In genomic region chr5:23782051-23782810, GRCm38 (mm10) we compare ENCODE assay signal across 7 mouse cellular contexts. TPM values are rescaled to one million over a fixed set of nuclear protein-coding genes. Genes with fewer than 3 reads are reported as not detected.
DNase-seq lines count a peak whose midpoint lies in the region; ATAC-seq and TF ChIP-seq lines count a peak whose summit lies in the region.

No protein-coding gene starts in this region.

- H3K4me3 ChIP-seq in lung, embryonic 16.5 days (ENCODE audit: low read length) = peak overlapping the region; percentile 82
- peak overlapping the region; percentile 86 for H3K4me3 ChIP-seq in embryonic fibroblast, embryonic 13.5 days (ENCODE audit: insufficient read depth, low read length)
- peak overlapping the region; percentile 89 for H3K4me3 ChIP-seq in limb, embryonic 13.5 days
- H3K4me3 ChIP-seq in stomach, embryonic 16.5 days (replicated peaks; ENCODE audit: low read length) = peak overlapping the region; percentile 81

- TF ChIP-seq CTCF in embryonic fibroblast, embryonic 13.5 days (IDR thresholded peaks at IDR 0.05; ENCODE audit: borderline replicate concordance, insufficient read depth, low read length) = no peak

- H3K27ac ChIP-seq in lung, embryonic 16.5 days (ENCODE audit: low read length) = no peak overlapping the region
- H3K27ac ChIP-seq in embryonic fibroblast, embryonic 13.5 days (ENCODE audit: insufficient read depth, low read length) = no peak overlapping the region
- no peak overlapping the region for H3K27ac ChIP-seq in limb, embryonic 13.5 days
- no peak overlapping the region for H3K27ac ChIP-seq in stomach, embryonic 16.5 days (ENCODE audit: low read length)

- no peaks in the 10 kb centered on the region for H3K9me3 ChIP-seq in lung, embryonic 16.5 days (ENCODE audit: control insufficient read depth, low read length)
- H3K9me3 ChIP-seq in limb, embryonic 13.5 days = no peaks in the 10 kb centered on the region
- no peaks in the 10 kb centered on the region for H3K9me3 ChIP-seq in stomach, embryonic 16.5 days (replicated peaks; ENCODE audit: control insufficient read depth, low read length)

- H3K27me3 ChIP-seq in lung, embryonic 16.5 days (ENCODE audit: control insufficient read depth, insufficient read depth, low read depth, low read length) = no peaks in the 10 kb centered on the region
- H3K27me3 ChIP-seq in limb, embryonic 13.5 days = no peaks in the 10 kb centered on the region
- H3K27me3 ChIP-seq in stomach, embryonic 16.5 days (ENCODE audit: control insufficient read depth, insufficient read depth, low read length) = no peaks in the 10 kb centered on the region

- no peak for ATAC-seq in lung, embryonic 16.5 days (ENCODE audit: low read depth)
- ATAC-seq in limb, embryonic 13.5 days (ENCODE audit: low FRiP score, low read depth) = no peak
- ATAC-seq in stomach, embryonic 16.5 days (ENCODE audit: insufficient read depth, low FRiP score) = no peak
- no peak for ATAC-seq in activated CD4-positive, CD25-positive, alpha-beta regulatory T cell, adult 4 months

- no peaks in the 10 kb centered on the region for H3K36me3 ChIP-seq in lung, embryonic 16.5 days (ENCODE audit: control insufficient read depth, insufficient read depth, low read length)
- peaks cover 10% of the 10 kb centered on the region for H3K36me3 ChIP-seq in limb, embryonic 13.5 days
- no peaks in the 10 kb centered on the region for H3K36me3 ChIP-seq in stomach, embryonic 16.5 days (ENCODE audit: control insufficient read depth, insufficient read depth, low read length)

- H3K4me1 ChIP-seq in lung, embryonic 16.5 days (replicated peaks; ENCODE audit: control insufficient read depth, insufficient read depth, low read length) = no peaks in the 10 kb centered on the region; the same call in 1 of the 2 replicates
- H3K4me1 ChIP-seq in embryonic fibroblast, embryonic 13.5 days (ENCODE audit: control insufficient read depth, insufficient read depth, low read length) = no peaks in the 10 kb centered on the region
- H3K4me1 ChIP-seq in limb, embryonic 13.5 days = peaks cover 19% of the 10 kb centered on the region
- H3K4me1 ChIP-seq in stomach, embryonic 16.5 days (ENCODE audit: control insufficient read depth, insufficient read depth, low read length) = peaks cover 4% of the 10 kb centered on the region

- H3K9ac ChIP-seq in lung, embryonic 16.5 days (ENCODE audit: low read length) = peak overlapping the region; percentile 83; the same call in 1 of the 2 replicates
- peak overlapping the region; percentile 85 for H3K9ac ChIP-seq in limb, embryonic 13.5 days
- H3K9ac ChIP-seq in stomach, embryonic 16.5 days (ENCODE audit: low read length) = peak overlapping the region; percentile 87

- DNase-seq in lung, adult 18-20 months = no peak
- DNase-seq in urinary bladder, adult 18-20 months (ENCODE audit: low spot score in 2 of 2) = no peak

- TF ChIP-seq POLR2A in embryonic fibroblast, embryonic 13.5 days (IDR thresholded peaks at IDR 0.05; ENCODE audit: low read depth, low read length) = no peak

- peak overlapping the region; percentile 74 for H3K4me2 ChIP-seq in lung, embryonic 16.5 days (ENCODE audit: low read depth, low read length)
- peak overlapping the region; percentile 72 for H3K4me2 ChIP-seq in limb, embryonic 13.5 days (replicated peaks)
- H3K4me2 ChIP-seq in stomach, embryonic 16.5 days (ENCODE audit: low read depth, low read length) = peak overlapping the region; percentile 69

- 32% methylated on average over 8 of the region's 8 CpGs for WGBS in lung, embryonic 16.5 days
- 38% methylated on average over 8 of the region's 8 CpGs for whole genome bisulfite sequencing in limb, embryonic 13.5 days
- WGBS in stomach, embryonic 16.5 days = 52% methylated on average over 8 of the region's 8 CpGs

RNA-seq across cellular contexts. Expression of gene Pus7, which starts 1.3 kb away (rescaled TPM):
- 23.0 and 23.6 TPM in 2 replicates for polyA plus RNA-seq in lung, embryonic 16.5 days (2015; fragmentation: Nextera tagmentation; extraction: Ambion mirVana)
- polyA plus RNA-seq in embryonic fibroblast, embryonic 13.5 days (2011; ENCODE audit: insufficient read length, low read depth, missing spikeins) = 32.6 and 36.5 TPM in 2 replicates
- polyA plus RNA-seq in limb, embryonic 13.5 days (2015; fragmentation: Nextera tagmentation; extraction: Ambion mirVana) = 28.7 and 32.1 TPM in 2 replicates
- 31.0 and 31.3 TPM in 2 replicates for polyA plus RNA-seq in stomach, embryonic 16.5 days (2015; fragmentation: Nextera tagmentation; extraction: Ambion mirVana)
- polyA plus RNA-seq in activated CD4-positive, CD25-positive, alpha-beta regulatory T cell, adult 4 months (2017; shearing (Covaris generic)) = 1 to 10 TPM; 7.4 to 9.6 TPM

RNA-seq across cellular contexts. Expression of gene Rint1, which starts 5.3 kb away (rescaled TPM):
- 30.6 and 37.2 TPM in 2 replicates for polyA plus RNA-seq in lung, embryonic 16.5 days (2015; fragmentation: Nextera tagmentation; extraction: Ambion mirVana)
- 31.8 TPM in 2 replicates for polyA plus RNA-seq in embryonic fibroblast, embryonic 13.5 days (2011; ENCODE audit: insufficient read length, low read depth, missing spikeins)
- polyA plus RNA-seq in limb, embryonic 13.5 days (2015; fragmentation: Nextera tagmentation; extraction: Ambion mirVana) = 45.2 and 46.8 TPM in 2 replicates
- polyA plus RNA-seq in stomach, embryonic 16.5 days (2015; fragmentation: Nextera tagmentation; extraction: Ambion mirVana) = 39.3 and 41.0 TPM in 2 replicates
- polyA plus RNA-seq in activated CD4-positive, CD25-positive, alpha-beta regulatory T cell, adult 4 months (2017; shearing (Covaris generic)) = 10 to 100 TPM; 18.7 to 26.1 TPM
